Comparison of ENCODE assay signal across 10 mouse cellular contexts in genomic region chr2:174063527-174064211, GRCm38 (mm10). TPM values are rescaled to one million over a fixed set of nuclear protein-coding genes. Genes with fewer than 3 reads are reported as not detected.
DNase-seq lines count a peak whose midpoint lies in the region; ATAC-seq lines count a peak whose summit lies in the region.
"Had no signal": no experiment of that assay in that cellular context is flagged by ENCODE, and none has a peak within 500 bp of the region (broad histone marks: within the 10 kb centered on the region; RNA-seq: fewer than 3 reads in every experiment).

No protein-coding gene starts in this region.

- H3K9me3 ChIP-seq in hindbrain, embryonic 12.5 days (replicated peaks): no peaks in the 10 kb centered on the region
- H3K9me3 ChIP-seq in hindbrain, embryonic 14.5 days (ENCODE audit: control insufficient read depth, low read length): no peaks in the 10 kb centered on the region
- H3K9me3 ChIP-seq in embryonic facial prominence, embryonic 12.5 days: no peaks in the 10 kb centered on the region
- no peaks in the 10 kb centered on the region for H3K9me3 ChIP-seq in limb, embryonic 13.5 days

- ATAC-seq in hindbrain, embryonic 12.5 days (ENCODE audit: low FRiP score): no peak
- no peak for ATAC-seq in hindbrain, embryonic 14.5 days (ENCODE audit: low FRiP score)
- ATAC-seq in embryonic facial prominence, embryonic 12.5 days (ENCODE audit: insufficient number of reproducible peaks, insufficient read depth, low FRiP score, low TSS enrichment): 0 out of 2 replicates have a peak, but pooled peaks have one; percentile 47
- peak; percentile 82 for ATAC-seq in limb, embryonic 13.5 days (ENCODE audit: low FRiP score, low read depth)

- 71% methylated on average over 9 of the region's 9 CpGs for WGBS in hindbrain, embryonic 12.5 days
- 75% methylated on average over 9 of the region's 9 CpGs for WGBS in hindbrain, embryonic 14.5 days
- 61% methylated on average over 9 of the region's 9 CpGs for WGBS in embryonic facial prominence, embryonic 12.5 days
- WGBS in limb, embryonic 13.5 days: 38% methylated on average over 9 of the region's 9 CpGs

- no peak for DNase-seq in hindbrain, embryonic 14.5 days (ENCODE audit: low spot score)
- peak; percentile 12 to 31 for DNase-seq in lung, postnatal 4 days
- DNase-seq in lung, postnatal 14 days: no peak
- no peak for DNase-seq in layer of hippocampus, postnatal 25 days (ENCODE audit: extremely low spot score in 1 of 2, low spot score in 1 of 2)
- no peak for DNase-seq in thymus, postnatal 25 days
- DNase-seq: cerebellum, adult 11-12 months; right cerebral cortex, adult 18-20 months had no signal

- no peak overlapping the region for H3K9ac ChIP-seq in hindbrain, embryonic 12.5 days
- no peak overlapping the region for H3K9ac ChIP-seq in hindbrain, embryonic 14.5 days
- no peak overlapping the region for H3K9ac ChIP-seq in embryonic facial prominence, embryonic 12.5 days
- no peak overlapping the region for H3K9ac ChIP-seq in limb, embryonic 13.5 days

- no peaks in the 10 kb centered on the region for H3K36me3 ChIP-seq in hindbrain, embryonic 12.5 days
- H3K36me3 ChIP-seq in hindbrain, embryonic 14.5 days (replicated peaks; ENCODE audit: control insufficient read depth, insufficient read depth): no peaks in the 10 kb centered on the region
- H3K36me3 ChIP-seq in embryonic facial prominence, embryonic 12.5 days: no peaks in the 10 kb centered on the region
- no peaks in the 10 kb centered on the region for H3K36me3 ChIP-seq in limb, embryonic 13.5 days

- H3K27me3 ChIP-seq in hindbrain, embryonic 12.5 days: no peaks in the 10 kb centered on the region
- H3K27me3 ChIP-seq in hindbrain, embryonic 14.5 days (ENCODE audit: control insufficient read depth, insufficient read depth, low read length): no peaks in the 10 kb centered on the region
- H3K27me3 ChIP-seq in embryonic facial prominence, embryonic 12.5 days: no peaks in the 10 kb centered on the region
- H3K27me3 ChIP-seq in limb, embryonic 13.5 days: no peaks in the 10 kb centered on the region

- peak overlapping the region; percentile 12; the same call in 1 of the 2 replicates for H3K27ac ChIP-seq in hindbrain, embryonic 12.5 days
- H3K27ac ChIP-seq in hindbrain, embryonic 14.5 days: no peak overlapping the region
- H3K27ac ChIP-seq in embryonic facial prominence, embryonic 12.5 days: 0 out of 2 replicates have a peak overlapping the region, but pooled peaks have one; percentile 30
- peak overlapping the region; percentile 86 for H3K27ac ChIP-seq in limb, embryonic 13.5 days

- H3K4me2 ChIP-seq in hindbrain, embryonic 12.5 days (replicated peaks): no peak overlapping the region
- H3K4me2 ChIP-seq in hindbrain, embryonic 14.5 days (replicated peaks): no peak overlapping the region
- H3K4me2 ChIP-seq in embryonic facial prominence, embryonic 12.5 days (replicated peaks): no peak overlapping the region
- 0 out of 2 replicates have a peak overlapping the region, but pooled peaks have one; percentile 9 for H3K4me2 ChIP-seq in limb, embryonic 13.5 days (replicated peaks)

- peaks cover 3% of the 10 kb centered on the region for H3K4me1 ChIP-seq in hindbrain, embryonic 12.5 days
- H3K4me1 ChIP-seq in hindbrain, embryonic 14.5 days (replicated peaks; ENCODE audit: control insufficient read depth, insufficient read depth, low read length): no peaks in the 10 kb centered on the region
- H3K4me1 ChIP-seq in embryonic facial prominence, embryonic 12.5 days: peaks cover 6% of the 10 kb centered on the region; the same call in 1 of the 2 replicates
- peaks cover 27% of the 10 kb centered on the region for H3K4me1 ChIP-seq in limb, embryonic 13.5 days

- no peak overlapping the region for H3K4me3 ChIP-seq in hindbrain, embryonic 12.5 days
- no peak overlapping the region for H3K4me3 ChIP-seq in hindbrain, embryonic 14.5 days (replicated peaks; ENCODE audit: low read length)
- H3K4me3 ChIP-seq in embryonic facial prominence, embryonic 12.5 days: no peak overlapping the region
- no peak overlapping the region for H3K4me3 ChIP-seq in limb, embryonic 13.5 days

RNA-seq across cellular contexts. Expression of gene Stx16, which starts 12.4 kb away (rescaled TPM):
- polyA plus RNA-seq in hindbrain, embryonic 12.5 days (2016; fragmentation: Nextera tagmentation; extraction: Ambion mirVana): 12.8 and 13.5 TPM in 2 replicates
- polyA plus RNA-seq in hindbrain, embryonic 14.5 days (2014; fragmentation: Nextera tagmentation; extraction: Ambion mirVana): 8.1 and 9.2 TPM in 2 replicates
- 12.9 and 13.4 TPM in 2 replicates for polyA plus RNA-seq in embryonic facial prominence, embryonic 12.5 days (2016; fragmentation: Nextera tagmentation; extraction: Ambion mirVana)
- 13.4 and 15.0 TPM in 2 replicates for polyA plus RNA-seq in limb, embryonic 13.5 days (2015; fragmentation: Nextera tagmentation; extraction: Ambion mirVana)
- 10 to 100 TPM; 54.0 to 62.2 TPM for total RNA-seq in layer of hippocampus, postnatal 25 days (2021)

RNA-seq across cellular contexts. Expression of gene Npepl1, which starts 46.5 kb away (rescaled TPM):
- 27.0 and 29.0 TPM in 2 replicates for polyA plus RNA-seq in hindbrain, embryonic 12.5 days (2016; fragmentation: Nextera tagmentation; extraction: Ambion mirVana)
- 12.5 and 14.6 TPM in 2 replicates for polyA plus RNA-seq in hindbrain, embryonic 14.5 days (2014; fragmentation: Nextera tagmentation; extraction: Ambion mirVana)
- 51.3 and 52.4 TPM in 2 replicates for polyA plus RNA-seq in embryonic facial prominence, embryonic 12.5 days (2016; fragmentation: Nextera tagmentation; extraction: Ambion mirVana)
- 61.9 and 63.4 TPM in 2 replicates for polyA plus RNA-seq in limb, embryonic 13.5 days (2015; fragmentation: Nextera tagmentation; extraction: Ambion mirVana)
- total RNA-seq in layer of hippocampus, postnatal 25 days (2021): 10 to 100 TPM; 12.2 to 12.8 TPM

Comparison
In these comparisons a context has a peak if more than half of its experiments do, and no peak if none do; other contexts are left out.
1. DNase-seq: peak in lung, postnatal 4 days (2 of 2); none in hindbrain, embryonic 14.5 days (single experiment), lung, postnatal 14 days (single experiment), layer of hippocampus, postnatal 25 days (0 of 2) and thymus, postnatal 25 days (single experiment).
2. ATAC-seq: peak in embryonic facial prominence, embryonic 12.5 days (single experiment) and limb, embryonic 13.5 days (single experiment); none in hindbrain, embryonic 12.5 days (single experiment) and hindbrain, embryonic 14.5 days (single experiment).